Mouse (Mus musculus): ENCODE results near the gene Clpsl2. TPM values are rescaled to one million over a fixed set of nuclear protein-coding genes. Genes with fewer than 3 reads are reported as not detected.
A peak's percentile ranks its signal among the peaks of the same experiment; 100 is the strongest.

Clpsl2 gene
- total RNA-seq, 1 experiment: not detected

GRCm38 (mm10) chr17:28529116-28529515 is 20.1 kb upstream of the Clpsl2 start:
- Histone ChIP-seq H3K36me3 (ENCODE audit: control insufficient read depth, insufficient read depth, low read length, poor library complexity, severe bottlenecking) (no peaks in the 10 kb centered on the region), H3K4me1 (ENCODE audit: control insufficient read depth in 2 of 2, insufficient read depth in 2 of 2, low read length in 2 of 2, poor library complexity in 1 of 2) (peaks cover 0 to 11% of the 10 kb centered on the region in 2 experiments; a peak in 2 of 4 replicates), H3K9ac (ENCODE audit: insufficient read depth, low read depth, low read length, poor library complexity, severe bottlenecking) (no peak overlapping the region), H3K9me3 (ENCODE audit: control insufficient read depth, insufficient read depth, low read depth, low read length) (no peaks in the 10 kb centered on the region), H3K27ac (ENCODE audit: insufficient read depth, low read depth, low read length, poor library complexity, severe bottlenecking) (no peak overlapping the region), H3K4me3 (ENCODE audit: insufficient read depth in 1 of 2, low read depth in 1 of 2, low read length in 2 of 2, poor library complexity in 1 of 2, severe bottlenecking in 1 of 2) (no peak overlapping the region)
- TF ChIP-seq CHD2 (IDR thresholded peaks at IDR 0.05; ENCODE audit: low read depth, low read length): 0 out of 2 replicates have a peak, but pooled peaks have one; percentile 29
- TF ChIP-seq ZNF384 (IDR thresholded peaks at IDR 0.05; ENCODE audit: low read depth, low read length): no peak
- TF ChIP-seq ZC3H11A (IDR thresholded peaks at IDR 0.05; ENCODE audit: borderline replicate concordance, low read depth, low read length): no peak
- in situ Hi-C loops (cut with MboI; ENCODE audit: low sequenced_read_pairs in 2 of 2, unreplicated experiment in 2 of 2): no loop called here
- no peak for DNase-seq (ENCODE audit: low read depth, low spot score)

DNA sequence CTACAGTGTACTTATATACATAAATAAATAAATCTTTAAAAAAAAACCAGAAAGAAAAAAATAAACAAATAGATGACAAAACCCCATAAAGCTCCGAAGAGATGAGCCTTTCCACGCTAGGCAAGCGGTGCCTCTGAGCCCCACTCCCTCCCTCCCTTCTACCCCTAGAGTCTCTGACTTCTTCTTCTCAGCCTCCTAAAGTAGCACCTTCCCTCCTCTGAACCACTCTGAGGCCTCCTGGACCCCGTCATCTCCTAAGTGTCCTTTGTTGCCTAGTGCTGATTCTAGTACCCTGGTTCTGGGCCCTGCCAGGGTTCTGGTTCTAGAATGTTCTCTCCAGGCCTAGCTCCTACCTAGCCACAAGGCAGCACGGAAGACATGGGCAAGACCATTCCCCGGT is 18.7 kb upstream of the Clpsl2 start, which contains the start of gene Armc12:
TSS of gene Armc12 (plus strand) at position 301 of the 400 bp plus-strand sequence.
- no peak for TF ChIP-seq ZC3H11A (IDR thresholded peaks at IDR 0.05; ENCODE audit: borderline replicate concordance, low read depth, low read length)
- no peak for DNase-seq (ENCODE audit: low read depth, low spot score)
- no peak within 1 kb of the TSS for H3K4me3 ChIP-seq (ENCODE audit: insufficient read depth in 1 of 2, low read depth in 1 of 2, low read length in 2 of 2, poor library complexity in 1 of 2, severe bottlenecking in 1 of 2)
- no peak within 1 kb of the TSS for H3K9ac ChIP-seq (ENCODE audit: insufficient read depth, low read depth, low read length, poor library complexity, severe bottlenecking)
- H3K36me3 ChIP-seq (ENCODE audit: control insufficient read depth, insufficient read depth, low read length, poor library complexity, severe bottlenecking): no peaks in the 10 kb centered on the region
- in situ Hi-C loops (cut with MboI; ENCODE audit: low sequenced_read_pairs in 2 of 2, unreplicated experiment in 2 of 2): loop anchor here in 1 of 2 experiments (10.0 kb wide), 1 partner anchor 146 kb away; no protein-coding TSS in a partner anchor
- H3K9me3 ChIP-seq (ENCODE audit: control insufficient read depth, insufficient read depth, low read depth, low read length): no peaks in the 10 kb centered on the region
- peaks cover 0 to 8% of the 10 kb centered on the region in 2 experiments; a peak in 1 of 4 replicates for H3K4me1 ChIP-seq (ENCODE audit: control insufficient read depth in 2 of 2, insufficient read depth in 2 of 2, low read length in 2 of 2, poor library complexity in 1 of 2)
- no peak within 1 kb of the TSS for H3K27ac ChIP-seq (ENCODE audit: insufficient read depth, low read depth, low read length, poor library complexity, severe bottlenecking)

GRCm38 (mm10) chr17:28531946-28532345 is 17.3 kb upstream of the Clpsl2 start:
- no peak overlapping the region for H3K9ac ChIP-seq (ENCODE audit: insufficient read depth, low read depth, low read length, poor library complexity, severe bottlenecking)
- H3K9me3 ChIP-seq (ENCODE audit: control insufficient read depth, insufficient read depth, low read depth, low read length): no peaks in the 10 kb centered on the region
- in situ Hi-C loops (cut with MboI; ENCODE audit: low sequenced_read_pairs in 2 of 2, unreplicated experiment in 2 of 2): loop anchor here in 1 of 2 experiments (10.0 kb wide), 1 partner anchor 147 kb away; no protein-coding TSS in a partner anchor
- DNase-seq (ENCODE audit: low read depth, low spot score): no peak
- peaks cover 0 to 8% of the 10 kb centered on the region in 2 experiments; a peak in 1 of 4 replicates for H3K4me1 ChIP-seq (ENCODE audit: control insufficient read depth in 2 of 2, insufficient read depth in 2 of 2, low read length in 2 of 2, poor library complexity in 1 of 2)
- H3K27ac ChIP-seq (ENCODE audit: insufficient read depth, low read depth, low read length, poor library complexity, severe bottlenecking): no peak overlapping the region
- no peak for TF ChIP-seq ZC3H11A (IDR thresholded peaks at IDR 0.05; ENCODE audit: borderline replicate concordance, low read depth, low read length)
- TF ChIP-seq MAFK (IDR thresholded peaks at IDR 0.05; ENCODE audit: insufficient read depth, low read depth, low read length): no peak
- TF ChIP-seq HCFC1 (IDR thresholded peaks at IDR 0.05; ENCODE audit: borderline replicate concordance, insufficient read depth, low read length): no peak
- TF ChIP-seq CHD2 (IDR thresholded peaks at IDR 0.05; ENCODE audit: low read depth, low read length): no peak
- TF ChIP-seq ZNF384 (IDR thresholded peaks at IDR 0.05; ENCODE audit: low read depth, low read length): no peak
- H3K4me3 ChIP-seq (ENCODE audit: insufficient read depth in 1 of 2, low read depth in 1 of 2, low read length in 2 of 2, poor library complexity in 1 of 2, severe bottlenecking in 1 of 2): peak overlapping the region; percentile 16 to 47; a peak in 2 of 4 replicates
- H3K36me3 ChIP-seq (ENCODE audit: control insufficient read depth, insufficient read depth, low read length, poor library complexity, severe bottlenecking): no peaks in the 10 kb centered on the region

GRCm38 (mm10) chr17:28532557-28532956 is 16.7 kb upstream of the Clpsl2 start:
- H3K36me3 ChIP-seq (ENCODE audit: control insufficient read depth, insufficient read depth, low read length, poor library complexity, severe bottlenecking): no peaks in the 10 kb centered on the region
- no peaks in the 10 kb centered on the region for H3K9me3 ChIP-seq (ENCODE audit: control insufficient read depth, insufficient read depth, low read depth, low read length)
- in situ Hi-C loops (cut with MboI; ENCODE audit: low sequenced_read_pairs in 2 of 2, unreplicated experiment in 2 of 2): loop anchor here in 1 of 2 experiments (10.0 kb wide), 1 partner anchor 148 kb away; no protein-coding TSS in a partner anchor

DNA sequence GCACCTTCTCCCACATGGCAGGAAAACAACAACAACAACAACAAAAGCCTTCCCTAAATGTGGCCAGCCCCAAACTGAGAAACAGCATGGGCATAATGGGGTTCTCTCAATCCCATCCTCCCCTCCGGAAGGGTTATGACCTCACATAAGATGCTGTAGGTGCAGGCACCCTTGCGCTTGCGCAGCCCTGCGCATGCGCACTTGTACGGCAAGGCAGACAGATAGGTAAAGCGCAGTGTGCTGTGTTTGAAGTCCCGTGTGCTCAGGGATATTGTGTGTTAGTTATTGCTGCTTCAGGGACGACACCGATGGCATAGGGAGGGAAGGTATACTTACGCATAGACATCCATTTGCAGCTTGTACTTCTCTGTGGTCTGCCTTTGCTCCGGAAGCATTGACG is 15.9 kb upstream of the Clpsl2 start:
- no peaks in the 10 kb centered on the region for H3K9me3 ChIP-seq (ENCODE audit: control insufficient read depth, insufficient read depth, low read depth, low read length)
- no peak overlapping the region for H3K27ac ChIP-seq (ENCODE audit: insufficient read depth, low read depth, low read length, poor library complexity, severe bottlenecking)
- DNase-seq (ENCODE audit: low read depth, low spot score): no peak
- in situ Hi-C loops (cut with MboI; ENCODE audit: low sequenced_read_pairs in 2 of 2, unreplicated experiment in 2 of 2): loop anchor here in 1 of 2 experiments (10.0 kb wide), 1 partner anchor 149 kb away; no protein-coding TSS in a partner anchor
- H3K9ac ChIP-seq (ENCODE audit: insufficient read depth, low read depth, low read length, poor library complexity, severe bottlenecking): no peak overlapping the region
- no peak for TF ChIP-seq MAFK (IDR thresholded peaks at IDR 0.05; ENCODE audit: insufficient read depth, low read depth, low read length)
- no peak for TF ChIP-seq ZC3H11A (IDR thresholded peaks at IDR 0.05; ENCODE audit: borderline replicate concordance, low read depth, low read length)
- TF ChIP-seq ZNF384 (IDR thresholded peaks at IDR 0.05; ENCODE audit: low read depth, low read length): no peak
- no peak for TF ChIP-seq CHD2 (IDR thresholded peaks at IDR 0.05; ENCODE audit: low read depth, low read length)
- TF ChIP-seq HCFC1 (IDR thresholded peaks at IDR 0.05; ENCODE audit: borderline replicate concordance, insufficient read depth, low read length): no peak
- no peak overlapping the region for H3K4me3 ChIP-seq (ENCODE audit: insufficient read depth in 1 of 2, low read depth in 1 of 2, low read length in 2 of 2, poor library complexity in 1 of 2, severe bottlenecking in 1 of 2)
- no peaks in the 10 kb centered on the region for H3K36me3 ChIP-seq (ENCODE audit: control insufficient read depth, insufficient read depth, low read length, poor library complexity, severe bottlenecking)
- H3K4me1 ChIP-seq (ENCODE audit: control insufficient read depth in 2 of 2, insufficient read depth in 2 of 2, low read length in 2 of 2, poor library complexity in 1 of 2): peaks cover 0 to 13% of the 10 kb centered on the region in 2 experiments; a peak in 1 of 4 replicates

More at GRCm38 (mm10) chr17:28532557-28532956, 16.7 kb upstream of the Clpsl2 start:
- TF ChIP-seq HCFC1 (IDR thresholded peaks at IDR 0.05; ENCODE audit: borderline replicate concordance, insufficient read depth, low read length) (no peak), MAFK (IDR thresholded peaks at IDR 0.05; ENCODE audit: insufficient read depth, low read depth, low read length) (no peak), ZNF384 (IDR thresholded peaks at IDR 0.05; ENCODE audit: low read depth, low read length) (no peak), ZC3H11A (IDR thresholded peaks at IDR 0.05; ENCODE audit: borderline replicate concordance, low read depth, low read length) (no peak), CHD2 (IDR thresholded peaks at IDR 0.05; ENCODE audit: low read depth, low read length) (no peak)
- Histone ChIP-seq H3K27ac (ENCODE audit: insufficient read depth, low read depth, low read length, poor library complexity, severe bottlenecking) (no peak overlapping the region), H3K9ac (ENCODE audit: insufficient read depth, low read depth, low read length, poor library complexity, severe bottlenecking) (no peak overlapping the region), H3K4me3 (ENCODE audit: insufficient read depth in 1 of 2, low read depth in 1 of 2, low read length in 2 of 2, poor library complexity in 1 of 2, severe bottlenecking in 1 of 2) (no peak overlapping the region), H3K4me1 (ENCODE audit: control insufficient read depth in 2 of 2, insufficient read depth in 2 of 2, low read length in 2 of 2, poor library complexity in 1 of 2) (peaks cover 0 to 11% of the 10 kb centered on the region in 2 experiments; a peak in 1 of 4 replicates)
- DNase-seq (ENCODE audit: low read depth, low spot score): no peak
